Mouse (Mus musculus): ENCODE data around the gene Lingo2. TPM values are rescaled to one million over a fixed set of nuclear protein-coding genes. Genes with fewer than 3 reads are reported as not detected.

Lingo2 gene
- total and polyA plus RNA-seq, 3 experiments: not detected

DNA sequence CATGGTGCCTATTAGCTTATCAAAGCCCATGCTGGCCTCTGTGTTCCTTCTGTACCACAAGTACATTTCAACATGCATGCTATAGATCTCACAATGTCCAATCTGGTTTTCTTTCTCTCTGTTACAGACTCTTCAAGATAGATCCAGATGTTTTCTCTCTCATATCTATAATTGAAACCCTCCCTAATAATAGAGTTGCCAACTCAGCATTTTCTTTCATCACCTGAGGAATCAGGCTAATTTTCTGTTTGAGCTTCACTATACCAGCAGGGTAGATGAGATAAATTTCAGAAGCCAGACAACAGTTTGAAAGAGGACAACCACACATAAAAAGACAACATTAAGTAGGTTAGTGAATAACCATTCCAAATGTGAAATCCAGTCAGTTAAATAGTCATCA, 303.8 kb downstream of the Lingo2 start:
- dilution Hi-C loops (cut with MboI; ENCODE audit: extremely low pct_ligation_motif_present, extremely low pct_unique_long_range_greater_than_20kb, low sequenced_read_pairs) (no loop called here), in situ Hi-C loops (cut with MboI; ENCODE audit: low pct_ligation_motif_present, low pct_unique_long_range_greater_than_20kb, low sequenced_read_pairs) (no loop called here)
- no peaks in the 10 kb centered on the region for H3K79me2 ChIP-seq (replicated peaks; ENCODE audit: control insufficient read depth, extremely low read depth, insufficient read depth, poor library complexity, severe bottlenecking)
- H3K4me3 ChIP-seq (replicated peaks in 1 of 3; ENCODE audit: low read depth in 2 of 3, low read length in 2 of 3, poor library complexity in 1 of 3): no peak overlapping the region
- H3K36me3 ChIP-seq (replicated peaks in 1 of 2; ENCODE audit: control insufficient read depth in 1 of 2, insufficient read depth in 1 of 2, low read length in 1 of 2): no peaks in the 10 kb centered on the region
- H3K9me3 ChIP-seq (replicated peaks; ENCODE audit: low read length): peaks cover 6% of the 10 kb centered on the region
- TF ChIP-seq BHLHE40 (IDR thresholded peaks at IDR 0.05; ENCODE audit: low read depth, low read length) (no peak), ETS1 (conservative IDR thresholded peaks at IDR 0.05; ENCODE audit: low read depth, low read length) (no peak), POLR2A (IDR thresholded peaks at IDR 0.05; ENCODE audit: low read depth, low read length) (no peak), MAFK (IDR thresholded peaks at IDR 0.05; ENCODE audit: insufficient replicate concordance, low read length) (peak; percentile 39; the same call in 1 of the 2 replicates)
- H3K4me1 ChIP-seq (ENCODE audit: control insufficient read depth in 1 of 2, insufficient read depth in 2 of 2): no peaks in the 10 kb centered on the region
- H3K4me2 ChIP-seq (ENCODE audit: insufficient read depth, low read depth, poor library complexity, severe bottlenecking): no peak overlapping the region
- H3K9ac ChIP-seq (ENCODE audit: insufficient read depth, low read depth): no peak overlapping the region
- no peak overlapping the region for H3K27ac ChIP-seq (ENCODE audit: insufficient read depth, low read depth)
- no peak for DNase-seq (ENCODE audit: extremely low read depth)
- no peaks in the 10 kb centered on the region for H3K27me3 ChIP-seq (replicated peaks)

GRCm38 (mm10) chr4:36635666-36636065, 315.9 kb downstream of the Lingo2 start:
- Histone ChIP-seq H3K9me3 (replicated peaks; ENCODE audit: low read length) (peaks cover 20% of the 10 kb centered on the region), H3K4me1 (ENCODE audit: control insufficient read depth in 1 of 2, insufficient read depth in 2 of 2) (no peaks in the 10 kb centered on the region), H3K27ac (ENCODE audit: insufficient read depth, low read depth) (no peak overlapping the region), H3K79me2 (replicated peaks; ENCODE audit: control insufficient read depth, extremely low read depth, insufficient read depth, poor library complexity, severe bottlenecking) (no peaks in the 10 kb centered on the region), H3K36me3 (replicated peaks in 1 of 2; ENCODE audit: control insufficient read depth in 1 of 2, insufficient read depth in 1 of 2, low read length in 1 of 2) (no peaks in the 10 kb centered on the region), H3K4me2 (ENCODE audit: insufficient read depth, low read depth, poor library complexity, severe bottlenecking) (no peak overlapping the region), H3K9ac (ENCODE audit: insufficient read depth, low read depth) (no peak overlapping the region), H3K27me3 (replicated peaks) (no peaks in the 10 kb centered on the region), H3K4me3 (replicated peaks in 1 of 3; ENCODE audit: low read depth in 2 of 3, low read length in 2 of 3, poor library complexity in 1 of 3) (no peak overlapping the region)
- in situ Hi-C loops (cut with MboI; ENCODE audit: low pct_ligation_motif_present, low pct_unique_long_range_greater_than_20kb, low sequenced_read_pairs): no loop called here
- no peak for DNase-seq (ENCODE audit: extremely low read depth)
- dilution Hi-C loops (cut with MboI; ENCODE audit: extremely low pct_ligation_motif_present, extremely low pct_unique_long_range_greater_than_20kb, low sequenced_read_pairs): no loop called here
- TF ChIP-seq RCOR1 (conservative IDR thresholded peaks at IDR 0.05; ENCODE audit: low read depth, low read length): no peak
- TF ChIP-seq ELF1 (IDR thresholded peaks at IDR 0.05; ENCODE audit: low read depth, low read length): no peak
- TF ChIP-seq JUN (IDR thresholded peaks at IDR 0.05; ENCODE audit: insufficient read depth, low read depth, low read length): no peak
- no peak for TF ChIP-seq SIN3A (IDR thresholded peaks at IDR 0.05; ENCODE audit: low read length)
- TF ChIP-seq BHLHE40 (IDR thresholded peaks at IDR 0.05; ENCODE audit: low read depth, low read length): no peak
- TF ChIP-seq ZMIZ1 (IDR thresholded peaks at IDR 0.05; ENCODE audit: low read depth, low read length): no peak
- no peak for TF ChIP-seq HCFC1 (IDR thresholded peaks at IDR 0.05; ENCODE audit: low read depth, low read length)
- no peak for TF ChIP-seq MAX (IDR thresholded peaks at IDR 0.05; ENCODE audit: low read length)
- no peak for TF ChIP-seq MYC (IDR thresholded peaks at IDR 0.05; ENCODE audit: low read depth, low read length)
- no peak for TF ChIP-seq NELFE (IDR thresholded peaks at IDR 0.05; ENCODE audit: low read depth, low read length)
- no peak for TF ChIP-seq RAD21 (IDR thresholded peaks at IDR 0.05; ENCODE audit: low read depth, low read length)

GRCm38 (mm10) chr4:36576801-36577200, 374.7 kb downstream of the Lingo2 start:
- in situ Hi-C loops (cut with MboI; ENCODE audit: low pct_ligation_motif_present, low pct_unique_long_range_greater_than_20kb, low sequenced_read_pairs): no loop called here

More at GRCm38 (mm10) chr4:36576801-36577200, 374.7 kb downstream of the Lingo2 start:
- H3K9me3 ChIP-seq (replicated peaks; ENCODE audit: low read length): peaks cover 21% of the 10 kb centered on the region
- no peak overlapping the region for H3K4me3 ChIP-seq (replicated peaks in 1 of 3; ENCODE audit: low read depth in 2 of 3, low read length in 2 of 3, poor library complexity in 1 of 3)
- dilution Hi-C loops (cut with MboI; ENCODE audit: extremely low pct_ligation_motif_present, extremely low pct_unique_long_range_greater_than_20kb, low sequenced_read_pairs): no loop called here
- H3K4me1 ChIP-seq (ENCODE audit: control insufficient read depth in 1 of 2, insufficient read depth in 2 of 2): no peaks in the 10 kb centered on the region
- no peak for DNase-seq (ENCODE audit: extremely low read depth)
- no peak for TF ChIP-seq BHLHE40 (IDR thresholded peaks at IDR 0.05; ENCODE audit: low read depth, low read length)
- TF ChIP-seq E2F4 (IDR thresholded peaks at IDR 0.05; ENCODE audit: insufficient replicate concordance, low read depth, low read length): no peak
- no peak for TF ChIP-seq MEF2A (IDR thresholded peaks at IDR 0.05; ENCODE audit: borderline replicate concordance, low read depth, low read length)
- TF ChIP-seq JUN (IDR thresholded peaks at IDR 0.05; ENCODE audit: insufficient read depth, low read depth, low read length): no peak
- TF ChIP-seq CTCF (conservative IDR thresholded peaks at IDR 0.05 in 1 of 2, IDR thresholded peaks at IDR 0.05 in 1 of 2; ENCODE audit: low read depth in 2 of 2, low read length in 2 of 2): no peak
- no peak for TF ChIP-seq RCOR1 (conservative IDR thresholded peaks at IDR 0.05; ENCODE audit: low read depth, low read length)
- no peak for TF ChIP-seq ZMIZ1 (IDR thresholded peaks at IDR 0.05; ENCODE audit: low read depth, low read length)
- TF ChIP-seq KAT2A (IDR thresholded peaks at IDR 0.05; ENCODE audit: insufficient replicate concordance, low read length): no peak
- TF ChIP-seq UBTF (IDR thresholded peaks at IDR 0.05; ENCODE audit: low read depth, low read length): no peak
- TF ChIP-seq RAD21 (IDR thresholded peaks at IDR 0.05; ENCODE audit: low read depth, low read length): no peak
- TF ChIP-seq MAX (IDR thresholded peaks at IDR 0.05; ENCODE audit: low read length): no peak
- no peak for TF ChIP-seq MAZ (IDR thresholded peaks at IDR 0.05; ENCODE audit: low read depth, low read length)
- TF ChIP-seq ZC3H11A (IDR thresholded peaks at IDR 0.05; ENCODE audit: low read depth, low read length): no peak
- no peak for TF ChIP-seq TBP (conservative IDR thresholded peaks at IDR 0.05; ENCODE audit: low read depth, low read length)
- TF ChIP-seq ETS1 (conservative IDR thresholded peaks at IDR 0.05; ENCODE audit: low read depth, low read length): no peak
- H3K9ac ChIP-seq (ENCODE audit: insufficient read depth, low read depth): no peak overlapping the region
- H3K36me3 ChIP-seq (replicated peaks in 1 of 2; ENCODE audit: control insufficient read depth in 1 of 2, insufficient read depth in 1 of 2, low read length in 1 of 2): no peaks in the 10 kb centered on the region
- H3K79me2 ChIP-seq (replicated peaks; ENCODE audit: control insufficient read depth, extremely low read depth, insufficient read depth, poor library complexity, severe bottlenecking): no peaks in the 10 kb centered on the region
- H3K27me3 ChIP-seq (replicated peaks): no peaks in the 10 kb centered on the region
- no peak overlapping the region for H3K27ac ChIP-seq (ENCODE audit: insufficient read depth, low read depth)
- H3K4me2 ChIP-seq (ENCODE audit: insufficient read depth, low read depth, poor library complexity, severe bottlenecking): no peak overlapping the region
